Mouse (Mus musculus) c-Kit-negative CD71-positive TER-119-positive erythroid progenitor cells, embryonic 14.5 days (primary cell): ENCODE data around the gene Entpd5.

Experiments used
- DNase-seq: peaks from one replicate; pipeline ENCODE4 v3.0.0-alpha.2; 2013; ENCODE audit warnings: low read depth, low spot score

The Entpd5 gene

GRCm38 (mm10) chr12:84336963-84337625 lies 71.7 kb downstream of the Entpd5 start:
- no peak for DNase-seq

- no peak for DNase-seq
Observed at GRCm38 (mm10) chr12:84327111-84327512, 81.7 kb downstream of the Entpd5 start.
